Mouse (Mus musculus) forebrain, embryonic 14.5 days (tissue): ENCODE results near the gene Shisal2b. TPM values are rescaled to one million over a fixed set of nuclear protein-coding genes. Genes with fewer than 3 reads are reported as not detected.

Experiments
- ATAC-seq: fragments of 200-750 bp; cut with Nextera tagmentation; 2 replicates; pipeline ENCODE4 v1.8.0; 2017; ENCODE audit warnings: mild to moderate bottlenecking, moderate library complexity
- DNase-seq: peaks from one replicate; pipeline ENCODE4 v3.0.0-alpha.2; 2015; ENCODE audit warnings: low spot score
- H3K27ac ChIP-seq: fragments of 300-500 bp; sonication (generic); 2 replicates; pipeline ENCODE4 v1.5.1; 2014; ENCODE audit warnings: low read depth, mild to moderate bottlenecking, control low read depth, low read length, moderate library complexity
- H3K27me3 ChIP-seq: fragments of 300-500 bp; sonication (generic); replicated peaks from 2 replicates; pipeline ENCODE4 v1.6.1; 2014; ENCODE audit warnings: low read length, control low read depth, mixed read lengths; ENCODE audit not compliant: control insufficient read depth, insufficient read depth
- H3K36me3 ChIP-seq: fragments of 300-500 bp; sonication (generic); 2 replicates; pipeline ENCODE4 v1.6.1; 2014; ENCODE audit warnings: low read length, control low read depth; ENCODE audit not compliant: control insufficient read depth, insufficient read depth
- H3K4me1 ChIP-seq: fragments of 300-500 bp; sonication (generic); 2 replicates; pipeline ENCODE4 v1.6.1; 2014; ENCODE audit warnings: antibody characterized with exemption, low read length, control low read depth; ENCODE audit not compliant: control insufficient read depth, insufficient read depth
- H3K4me2 ChIP-seq: fragments of 300-500 bp; sonication (generic); 2 replicates; pipeline ENCODE4 v1.6.1; 2014; ENCODE audit warnings: mild to moderate bottlenecking, control low read depth, low read length
- H3K4me3 ChIP-seq: fragments of 300-500 bp; sonication (generic); 2 replicates; pipeline ENCODE4 v1.5.1; 2014; ENCODE audit warnings: low read depth, low read length, control low read depth
- H3K9ac ChIP-seq: fragments of 300-500 bp; sonication (generic); 2 replicates; pipeline ENCODE4 v1.6.1; 2014; ENCODE audit warnings: mild to moderate bottlenecking, low read length, control low read depth, moderate library complexity
- H3K9me3 ChIP-seq: fragments of 300-500 bp; sonication (generic); replicated peaks from 2 replicates; pipeline ENCODE4 v1.6.1; 2016; ENCODE audit warnings: low read length, control low read depth, mixed read lengths; ENCODE audit not compliant: control insufficient read depth
- WGBS: fragments of 180-500 bp; shearing (Covaris S2); extraction: QIAGEN DNeasy Blood & Tissue Kit; methylation state at CpG from one replicate; pipeline ENCODE4 v1.1.7; 2014; 5-methylcytosine and 5-hydroxymethylcytosine counted together
- polyA plus RNA-seq: library from polyadenylated mRNA; unstranded; fragments of >200 nt; fragmentation: Nextera tagmentation; extraction: Ambion mirVana; gene quantifications from 2 replicates; pipeline ENCODE4 v1.2.1, GENCODE M21; 2014

The Shisal2b gene
- polyA plus RNA-seq, 1 experiment from 2014 or later: 0.52 TPM

- peaks cover 11% of the 10 kb centered on the region for H3K4me1 ChIP-seq
- peaks cover 7% of the 10 kb centered on the region; the same call in 1 of the 2 replicates for H3K36me3 ChIP-seq
- no peaks in the 10 kb centered on the region for H3K27me3 ChIP-seq
- H3K4me2 ChIP-seq: no peak overlapping the region
- 37% methylated on average over 8 of the region's 8 CpGs for WGBS
- H3K9ac ChIP-seq: no peak overlapping the region
- no peak overlapping the region for H3K27ac ChIP-seq
- ATAC-seq (peak; percentile 22; the same call in 1 of the 2 replicates), DNase-seq (peak; percentile 28)
- H3K4me3 ChIP-seq: no peak overlapping the region
- no peaks in the 10 kb centered on the region for H3K9me3 ChIP-seq
Measured at GRCm38 (mm10) chr13:104822411-104822838, 41.3 kb downstream of the Shisal2b start.

- Histone ChIP-seq H3K36me3 (0 out of 2 replicates have a peak, but pooled peaks cover 3% of the 10 kb centered on the region), H3K27ac (no peak overlapping the region), H3K27me3 (no peaks in the 10 kb centered on the region), H3K4me3 (no peak overlapping the region), H3K9ac (no peak overlapping the region), H3K4me2 (no peak overlapping the region), H3K9me3 (no peaks in the 10 kb centered on the region), H3K4me1 (peaks cover 11% of the 10 kb centered on the region)
- DNase-seq: no peak
- ATAC-seq: no peak
- 94% methylated on average over 1 of the region's 1 CpGs for WGBS
Measured at GRCm38 (mm10) chr13:104821908-104822307, 41.8 kb downstream of the Shisal2b start.

- no peak overlapping the region for H3K4me2 ChIP-seq
- ATAC-seq (no peak), DNase-seq (no peak)
- H3K4me1 ChIP-seq: peaks cover 11% of the 10 kb centered on the region
- no peak overlapping the region for H3K9ac ChIP-seq
- no peak overlapping the region for H3K27ac ChIP-seq
- no peaks in the 10 kb centered on the region for H3K9me3 ChIP-seq
- no peak overlapping the region for H3K4me3 ChIP-seq
- H3K27me3 ChIP-seq: no peaks in the 10 kb centered on the region
- H3K36me3 ChIP-seq: 0 out of 2 replicates have a peak, but pooled peaks cover 3% of the 10 kb centered on the region
Measured at GRCm38 (mm10) chr13:104821192-104821591, 42.5 kb downstream of the Shisal2b start.

- no peak for DNase-seq
- Histone ChIP-seq H3K4me3 (peak overlapping the region; percentile 66), H3K9me3 (no peaks in the 10 kb centered on the region), H3K4me2 (peak overlapping the region; percentile 54), H3K27me3 (no peaks in the 10 kb centered on the region), H3K27ac (no peak overlapping the region), H3K4me1 (peaks cover 15% of the 10 kb centered on the region), H3K36me3 (0 out of 2 replicates have a peak, but pooled peaks cover 3% of the 10 kb centered on the region), H3K9ac (peak overlapping the region; percentile 73)
- no peak for ATAC-seq
- WGBS: 58% methylated on average over 12 of the region's 12 CpGs
Measured at GRCm38 (mm10) chr13:104817696-104818095, 46.0 kb downstream of the Shisal2b start.

GRCm38 (mm10) chr13:104816635-104817571 is 46.8 kb downstream of the Shisal2b start, which contains the start of gene Cwc27:
Gene Cwc27, minus strand, starts transcription at chr13:104817142.
- H3K36me3 ChIP-seq: 0 out of 2 replicates have a peak, but pooled peaks cover 3% of the 10 kb centered on the region
- under 1% methylated on average over 50 of the region's 50 CpGs for WGBS

GRCm38 (mm10) chr13:104816270-104816634 is 47.4 kb downstream of the Shisal2b start:
- ATAC-seq: no peak
- Histone ChIP-seq H3K27ac (peak overlapping the region; percentile 49; the same call in 1 of the 2 replicates), H3K4me2 (peak overlapping the region; percentile 54), H3K36me3 (0 out of 2 replicates have a peak, but pooled peaks cover 3% of the 10 kb centered on the region), H3K4me1 (peaks cover 15% of the 10 kb centered on the region), H3K27me3 (no peaks in the 10 kb centered on the region), H3K9ac (peak overlapping the region; percentile 73), H3K4me3 (peak overlapping the region; percentile 66), H3K9me3 (no peaks in the 10 kb centered on the region)
- 6% methylated on average over 8 of the region's 8 CpGs for WGBS
- peak; percentile 19 for DNase-seq

More at GRCm38 (mm10) chr13:104816635-104817571, 46.8 kb downstream of the Shisal2b start, which contains the start of gene Cwc27:
- Histone ChIP-seq H3K9me3 (no peaks in the 10 kb centered on the region), H3K27ac (peak within 1 kb of the TSS; percentile 49), H3K4me3 (peak within 1 kb of the TSS; percentile 66), H3K27me3 (no peaks in the 10 kb centered on the region), H3K9ac (peak within 1 kb of the TSS; percentile 73), H3K4me2 (peak within 1 kb of the TSS; percentile 54), H3K4me1 (peaks cover 15% of the 10 kb centered on the region)
- peak; percentile 88 for DNase-seq
- ATAC-seq: peak; percentile 98

- Histone ChIP-seq H3K4me3 (no peak overlapping the region), H3K9me3 (no peaks in the 10 kb centered on the region), H3K4me1 (no peaks in the 10 kb centered on the region), H3K36me3 (peaks cover 23% of the 10 kb centered on the region), H3K9ac (no peak overlapping the region), H3K27ac (no peak overlapping the region), H3K4me2 (no peak overlapping the region), H3K27me3 (no peaks in the 10 kb centered on the region)
- ATAC-seq (peak; percentile 48; the same call in 1 of the 2 replicates), DNase-seq (peak; percentile 86)
- 58% methylated on average over 3 of the region's 3 CpGs for WGBS
Measured at GRCm38 (mm10) chr13:104805681-104806080, 58.0 kb downstream of the Shisal2b start.

- H3K4me1 ChIP-seq: no peaks in the 10 kb centered on the region
- WGBS: 85% methylated on average over 7 of the region's 7 CpGs
- ATAC-seq: no peak
- no peak overlapping the region for H3K4me3 ChIP-seq
- H3K9ac ChIP-seq: no peak overlapping the region
- no peaks in the 10 kb centered on the region for H3K9me3 ChIP-seq
- H3K27ac ChIP-seq: no peak overlapping the region
- H3K27me3 ChIP-seq: no peaks in the 10 kb centered on the region
- no peak for DNase-seq
- H3K4me2 ChIP-seq: no peak overlapping the region
- H3K36me3 ChIP-seq: peaks cover 28% of the 10 kb centered on the region
Measured at GRCm38 (mm10) chr13:104799566-104800182, 64.0 kb downstream of the Shisal2b start.
